Mouse (Mus musculus) intestine, embryonic 15.5 days (tissue): ENCODE measurements around the gene Olfr49. TPM values are rescaled to one million over a fixed set of nuclear protein-coding genes. Genes with fewer than 3 reads are reported as not detected.

Source experiments
- ATAC-seq: fragments of 200-750 bp; cut with Nextera tagmentation; 2 replicates; pipeline ENCODE4 v1.8.0; 2017; ENCODE audit warnings: moderate TSS enrichment, moderate library complexity
- H3K27ac ChIP-seq: fragments of 300-500 bp; sonication (generic); 2 replicates; pipeline ENCODE4 v1.5.1; 2015; ENCODE audit warnings: mild to moderate bottlenecking, inconsistent platforms
- H3K27me3 ChIP-seq: fragments of 300-500 bp; sonication (generic); replicated peaks from 2 replicates; pipeline ENCODE4 v1.6.1; 2015; ENCODE audit warnings: inconsistent platforms
- H3K36me3 ChIP-seq: fragments of 300-500 bp; sonication (generic); 2 replicates; pipeline ENCODE4 v1.6.1; 2015; ENCODE audit warnings: inconsistent platforms
- H3K4me1 ChIP-seq: fragments of 300-500 bp; sonication (generic); replicated peaks from 2 replicates; pipeline ENCODE4 v1.6.1; 2015; ENCODE audit warnings: inconsistent platforms
- H3K4me2 ChIP-seq: fragments of 300-500 bp; sonication (generic); replicated peaks from 2 replicates; pipeline ENCODE4 v1.6.1; 2015; ENCODE audit warnings: mild to moderate bottlenecking, inconsistent platforms
- H3K4me3 ChIP-seq: fragments of 300-500 bp; sonication (generic); replicated peaks from 2 replicates; pipeline ENCODE4 v1.5.1; 2015; ENCODE audit warnings: inconsistent platforms
- H3K9ac ChIP-seq: fragments of 300-500 bp; sonication (generic); 2 replicates; pipeline ENCODE4 v1.6.1; 2015; ENCODE audit warnings: inconsistent platforms
- H3K9me3 ChIP-seq: fragments of 300-500 bp; sonication (generic); 2 replicates; pipeline ENCODE4 v1.6.1; 2016; ENCODE audit warnings: inconsistent platforms
- WGBS: fragments of 180-500 bp; shearing (Covaris S2); methylation state at CpG from one replicate; pipeline ENCODE4 v1.1.7; 2015; 5-methylcytosine and 5-hydroxymethylcytosine counted together
- polyA plus RNA-seq: library from polyadenylated mRNA; unstranded; fragments of >200 nt; fragmentation: Nextera tagmentation; extraction: Ambion mirVana; gene quantifications from 2 replicates; pipeline ENCODE4 v1.2.1, GENCODE M21; 2015

The Olfr49 gene
- polyA plus RNA-seq, result not detected in 2 replicates

DNA sequence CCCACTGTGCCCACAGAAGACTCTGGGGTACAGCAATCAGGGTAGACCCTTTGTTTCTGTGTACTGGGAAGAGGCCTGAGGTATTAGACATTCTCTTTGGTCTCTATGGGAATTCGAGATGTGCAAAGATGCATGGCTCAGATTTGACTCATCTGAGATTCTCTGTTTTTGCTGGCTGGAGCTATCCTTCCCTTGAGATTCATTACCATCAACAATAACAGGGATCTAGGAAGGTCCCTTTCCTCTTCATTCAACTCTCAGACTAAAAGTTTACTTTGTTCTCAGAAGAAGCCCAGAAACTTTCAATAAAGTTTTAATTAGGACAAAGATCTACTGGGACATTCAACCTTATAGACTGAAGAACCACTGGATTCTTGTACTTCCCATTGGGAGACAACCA is at the start of gene Olfr49:
Gene Olfr49 (minus strand): TSS at position 101 of the 400 bp plus-strand sequence.
- H3K27ac ChIP-seq, result no peak within 1 kb of the TSS
- no peak within 1 kb of the TSS for H3K4me2 ChIP-seq
- no peak within 1 kb of the TSS for H3K9ac ChIP-seq
- no peaks in the 10 kb centered on the region for H3K9me3 ChIP-seq
- WGBS, result 89% methylated on average over 1 of the region's 1 CpGs
- ATAC-seq, result no peak
- H3K4me1 ChIP-seq, result no peaks in the 10 kb centered on the region
- H3K27me3 ChIP-seq, result no peaks in the 10 kb centered on the region
- H3K4me3 ChIP-seq, result no peak within 1 kb of the TSS
- no peaks in the 10 kb centered on the region for H3K36me3 ChIP-seq

DNA sequence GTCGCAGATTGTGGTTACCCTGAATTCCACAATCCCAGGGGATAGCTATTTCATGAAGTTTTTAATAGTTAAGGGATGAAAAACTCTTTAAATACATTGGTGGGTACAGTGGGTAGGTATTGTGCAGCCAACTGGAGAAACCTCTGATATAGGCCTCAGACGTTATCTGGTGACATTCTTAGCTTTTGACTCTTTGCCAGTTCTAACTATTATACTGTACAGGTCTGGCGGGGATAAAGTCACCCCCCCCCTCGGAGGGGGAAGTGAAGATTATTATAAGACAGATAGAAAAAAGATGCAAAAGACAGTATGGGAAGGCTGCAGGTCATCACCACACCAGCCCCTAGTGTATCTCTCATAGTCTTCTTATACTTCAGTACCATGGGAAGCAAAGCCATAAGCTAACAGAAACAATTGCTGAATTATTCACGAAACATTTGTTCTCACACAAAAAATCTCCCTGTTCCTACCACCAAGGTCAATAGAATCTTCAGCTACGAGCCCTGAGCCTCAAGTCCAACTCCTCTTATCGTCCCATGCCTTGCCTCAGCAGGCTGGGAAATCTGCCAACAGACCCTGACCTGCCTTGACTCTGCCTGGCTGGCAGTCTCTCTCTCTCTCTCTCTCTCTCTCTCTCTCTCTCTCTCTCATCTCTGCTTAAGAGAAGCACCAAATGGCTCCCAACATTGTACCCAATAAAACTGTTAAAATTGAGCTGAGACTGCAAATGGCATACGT is 48.9 kb upstream of the Olfr49 start:
- no peaks in the 10 kb centered on the region for H3K27me3 ChIP-seq
- H3K9ac ChIP-seq, result no peak overlapping the region
- no peak for ATAC-seq
- H3K9me3 ChIP-seq, result no peaks in the 10 kb centered on the region
- no peak overlapping the region for H3K4me2 ChIP-seq
- WGBS, result 56% methylated on average over 8 of the region's 8 CpGs
- no peak overlapping the region for H3K27ac ChIP-seq
- no peaks in the 10 kb centered on the region for H3K4me1 ChIP-seq
- no peaks in the 10 kb centered on the region for H3K36me3 ChIP-seq
- no peak overlapping the region for H3K4me3 ChIP-seq

DNA sequence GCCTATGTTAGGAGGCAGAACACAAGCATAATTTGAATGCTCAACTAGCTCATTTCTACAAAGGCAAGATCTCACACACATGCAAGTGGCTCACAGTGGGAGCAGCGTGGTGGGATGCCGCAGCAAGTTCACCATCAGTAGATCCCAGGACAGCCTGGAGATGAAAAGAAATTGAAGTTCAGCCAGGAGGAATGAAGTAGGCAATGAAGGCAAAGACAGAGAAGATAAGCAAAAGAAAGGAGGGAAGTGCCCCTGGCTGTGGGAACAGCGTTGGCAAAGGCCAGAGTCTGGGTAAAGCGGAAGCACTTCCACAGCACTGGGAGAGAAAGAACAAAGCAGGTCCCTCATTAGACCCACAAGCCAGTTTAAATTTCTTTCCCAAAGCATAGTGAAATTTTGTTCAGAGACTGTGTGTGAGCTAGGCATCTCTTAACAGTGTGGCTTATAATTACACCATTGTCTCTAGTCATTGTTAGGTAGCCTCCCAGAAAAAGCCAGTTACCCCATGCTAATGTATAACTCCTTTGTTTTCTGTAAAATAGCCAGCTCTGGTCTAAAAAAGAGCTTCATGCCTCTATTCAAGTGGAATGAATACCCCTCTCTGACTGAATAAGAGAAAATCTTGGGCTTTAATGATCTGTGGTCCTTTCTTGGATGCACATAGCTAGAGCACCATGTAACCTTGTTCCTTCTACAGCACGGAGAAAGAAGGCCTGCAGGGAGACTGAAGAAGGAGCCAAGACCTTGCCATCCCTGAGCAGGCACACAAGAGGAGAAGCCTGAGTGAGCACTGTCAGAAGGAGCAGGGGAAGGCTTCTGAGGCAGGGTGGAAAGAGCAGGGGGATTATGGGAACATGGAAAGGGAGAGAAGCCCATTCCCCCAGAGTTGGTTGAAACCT is 47.7 kb upstream of the Olfr49 start:
- ATAC-seq, result no peak
- 76% methylated on average over 5 of the region's 5 CpGs for WGBS
- Histone ChIP-seq H3K4me2 (no peak overlapping the region), H3K4me1 (no peaks in the 10 kb centered on the region), H3K27ac (no peak overlapping the region), H3K9me3 (no peaks in the 10 kb centered on the region), H3K36me3 (no peaks in the 10 kb centered on the region), H3K9ac (no peak overlapping the region), H3K4me3 (no peak overlapping the region), H3K27me3 (no peaks in the 10 kb centered on the region)

DNA sequence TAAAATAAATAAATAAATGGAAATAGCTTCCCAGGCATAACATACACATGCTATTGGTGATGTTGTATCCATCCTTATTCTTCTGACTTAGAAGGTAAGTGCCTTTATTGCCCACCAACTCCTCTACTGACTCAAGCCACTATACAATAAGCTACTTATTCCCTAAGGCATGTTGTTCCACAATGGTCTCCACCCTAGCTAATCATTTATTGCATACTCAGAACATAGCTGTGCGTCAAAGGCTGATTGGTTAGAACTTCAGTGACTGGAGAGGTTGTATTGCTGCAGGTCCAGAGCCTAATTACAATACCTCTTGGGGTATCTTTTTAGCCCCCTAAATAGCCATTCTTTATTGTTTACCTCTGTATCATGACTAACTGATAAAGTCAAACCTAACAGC is 46.4 kb upstream of the Olfr49 start:
- no peak overlapping the region for H3K4me2 ChIP-seq
- ATAC-seq, result no peak; the same call in 1 of the 2 replicates
- no peaks in the 10 kb centered on the region for H3K9me3 ChIP-seq
- H3K4me1 ChIP-seq, result no peaks in the 10 kb centered on the region
- WGBS, result 82% methylated on average over 1 of the region's 1 CpGs
- H3K9ac ChIP-seq, result no peak overlapping the region
- no peaks in the 10 kb centered on the region for H3K36me3 ChIP-seq
- no peak overlapping the region for H3K27ac ChIP-seq
- H3K4me3 ChIP-seq, result no peak overlapping the region
- H3K27me3 ChIP-seq, result no peaks in the 10 kb centered on the region

DNA sequence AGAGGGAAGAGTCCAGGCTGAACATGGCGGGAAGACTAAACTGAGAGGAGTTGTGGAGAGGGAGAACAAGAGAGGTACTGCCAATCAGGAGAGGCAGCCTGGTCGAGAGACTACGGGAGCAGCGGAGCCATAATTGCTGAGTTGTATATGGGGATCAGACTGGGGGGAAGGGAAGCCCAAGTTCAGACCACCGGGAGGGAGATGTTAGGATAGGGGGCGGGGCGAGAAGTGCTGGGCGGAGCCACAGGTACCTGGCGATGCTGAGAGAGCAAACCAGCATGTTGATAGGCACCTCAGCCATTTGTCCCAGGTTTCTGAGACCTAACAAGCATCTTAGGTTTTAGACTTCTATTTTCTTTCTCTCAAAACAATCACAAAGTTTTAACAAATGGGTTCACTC is 44.5 kb upstream of the Olfr49 start:
- no peaks in the 10 kb centered on the region for H3K36me3 ChIP-seq
- H3K4me2 ChIP-seq, result no peak overlapping the region
- H3K27ac ChIP-seq, result no peak overlapping the region
- ATAC-seq, result no peak
- H3K4me3 ChIP-seq, result no peak overlapping the region
- H3K4me1 ChIP-seq, result no peaks in the 10 kb centered on the region
- H3K9me3 ChIP-seq, result no peaks in the 10 kb centered on the region
- no peak overlapping the region for H3K9ac ChIP-seq
- WGBS, result 43% methylated on average over 9 of the region's 9 CpGs
- no peaks in the 10 kb centered on the region for H3K27me3 ChIP-seq

DNA sequence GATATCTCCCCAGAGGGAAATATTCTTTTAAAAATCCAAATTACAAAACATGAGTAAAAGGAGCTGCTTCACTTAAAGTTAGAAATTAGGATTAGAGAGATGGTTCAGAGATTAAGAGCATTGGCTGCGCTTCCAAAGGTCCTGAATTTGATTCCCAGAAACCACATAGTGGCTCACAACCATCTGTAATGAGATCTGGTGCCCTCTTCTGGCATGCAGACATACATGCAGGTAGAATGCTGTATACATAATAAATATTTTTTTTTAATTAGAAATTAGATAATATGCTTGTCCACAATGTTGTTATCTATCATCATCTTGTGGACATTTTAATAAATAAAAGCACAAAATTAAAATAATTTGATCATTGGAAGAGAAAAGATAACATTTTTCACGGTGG is 43.8 kb upstream of the Olfr49 start:
- 83% methylated on average over 2 of the region's 2 CpGs for WGBS
- Histone ChIP-seq H3K27ac (no peak overlapping the region), H3K9me3 (no peaks in the 10 kb centered on the region), H3K36me3 (no peaks in the 10 kb centered on the region), H3K4me1 (no peaks in the 10 kb centered on the region), H3K27me3 (no peaks in the 10 kb centered on the region), H3K9ac (no peak overlapping the region), H3K4me2 (no peak overlapping the region), H3K4me3 (no peak overlapping the region)
- ATAC-seq, result no peak

DNA sequence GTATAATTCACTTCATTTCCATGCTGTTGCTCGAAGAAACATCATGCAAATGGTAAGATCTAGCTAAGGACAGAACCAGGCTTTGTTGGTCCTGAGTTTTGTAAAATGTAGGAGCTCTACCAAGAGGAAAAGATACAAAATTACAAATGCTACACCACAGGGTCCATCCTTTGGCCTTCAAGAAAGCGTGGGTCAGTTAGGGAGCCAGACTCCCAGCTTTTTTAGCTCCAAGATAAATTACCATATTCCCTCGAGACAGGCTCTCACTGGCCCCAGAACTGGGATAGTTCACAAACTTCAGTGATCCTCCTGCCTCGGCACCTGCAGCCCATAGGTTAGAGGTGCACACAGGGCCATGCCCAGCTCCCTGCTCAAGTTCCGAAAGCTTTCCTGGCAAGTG is 39.7 kb upstream of the Olfr49 start:
- ATAC-seq, result no peak
- H3K36me3 ChIP-seq, result no peaks in the 10 kb centered on the region
- 65% methylated on average over 5 of the region's 5 CpGs for WGBS
- H3K9me3 ChIP-seq, result no peaks in the 10 kb centered on the region
- H3K9ac ChIP-seq, result no peak overlapping the region
- no peak overlapping the region for H3K27ac ChIP-seq
- H3K4me2 ChIP-seq, result no peak overlapping the region
- H3K4me3 ChIP-seq, result no peak overlapping the region
- no peaks in the 10 kb centered on the region for H3K27me3 ChIP-seq
- H3K4me1 ChIP-seq, result no peaks in the 10 kb centered on the region

DNA sequence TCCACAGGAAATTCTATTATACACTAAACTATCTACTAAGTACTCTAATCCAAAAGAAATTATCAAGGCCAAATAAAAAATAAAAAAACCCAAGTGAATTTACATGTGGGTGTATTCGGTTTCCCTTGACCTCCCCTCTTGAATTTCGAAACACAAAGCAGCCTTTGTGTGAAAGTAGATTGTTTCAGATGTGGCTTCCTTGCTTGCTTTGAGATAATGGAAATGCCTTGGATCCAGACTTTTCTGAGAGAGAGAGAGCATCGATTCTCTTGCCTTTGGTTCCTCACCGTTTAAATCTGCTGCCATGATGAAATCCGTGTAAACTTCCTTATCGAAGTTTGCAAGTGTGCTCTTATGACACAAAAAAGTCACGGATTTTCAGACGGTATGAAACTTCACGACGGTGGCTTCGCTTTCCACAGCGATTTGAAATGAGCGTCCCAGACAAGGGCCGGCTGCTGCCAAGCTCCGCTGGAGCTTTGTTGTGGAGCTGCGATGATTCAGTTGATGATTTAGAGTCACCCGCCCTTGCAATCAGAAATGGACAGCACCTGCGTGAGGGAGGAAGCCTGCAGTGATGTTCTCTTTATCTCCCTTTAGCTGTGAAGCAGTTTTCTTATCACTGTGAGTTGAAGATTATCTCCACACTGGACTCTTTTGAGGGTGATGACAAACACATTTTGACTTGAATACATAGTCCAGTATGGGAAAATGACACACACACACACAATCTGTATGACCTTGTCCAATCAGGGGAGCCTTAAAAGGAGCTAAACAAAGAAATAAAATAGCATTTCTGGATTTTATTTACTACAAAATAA is 37.0 kb upstream of the Olfr49 start:
- Histone ChIP-seq H3K4me1 (no peaks in the 10 kb centered on the region), H3K4me2 (no peak overlapping the region), H3K36me3 (no peaks in the 10 kb centered on the region), H3K27me3 (no peaks in the 10 kb centered on the region), H3K4me3 (no peak overlapping the region), H3K27ac (no peak overlapping the region), H3K9me3 (no peaks in the 10 kb centered on the region), H3K9ac (no peak overlapping the region)
- WGBS, result 73% methylated on average over 18 of the region's 18 CpGs
- ATAC-seq, result no peak

DNA sequence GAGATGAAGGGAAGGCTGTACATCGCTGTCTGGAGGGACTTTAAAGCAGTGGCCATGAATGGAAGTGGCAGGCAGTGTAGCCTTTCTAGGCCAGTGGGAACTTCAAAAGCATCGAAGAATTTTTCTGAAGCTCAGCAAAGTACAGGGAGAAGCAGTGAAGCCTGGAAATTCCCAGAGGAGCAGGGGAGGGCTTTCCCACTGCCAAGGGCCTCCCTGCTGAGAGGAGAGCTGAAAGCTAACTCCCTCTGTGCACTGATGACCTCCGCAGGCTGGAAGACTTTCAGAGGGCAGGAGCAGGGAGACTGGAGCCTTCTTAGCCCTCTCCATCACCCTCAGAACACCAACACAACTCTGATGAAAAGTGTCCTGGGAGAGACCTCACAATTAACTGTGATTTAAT is 27.0 kb upstream of the Olfr49 start:
- no peak overlapping the region for H3K27ac ChIP-seq
- no peak overlapping the region for H3K4me2 ChIP-seq
- no peaks in the 10 kb centered on the region for H3K4me1 ChIP-seq
- H3K4me3 ChIP-seq, result no peak overlapping the region
- no peaks in the 10 kb centered on the region for H3K9me3 ChIP-seq
- H3K36me3 ChIP-seq, result no peaks in the 10 kb centered on the region
- ATAC-seq, result no peak
- 39% methylated on average over 3 of the region's 3 CpGs for WGBS
- no peak overlapping the region for H3K9ac ChIP-seq
- H3K27me3 ChIP-seq, result no peaks in the 10 kb centered on the region

DNA sequence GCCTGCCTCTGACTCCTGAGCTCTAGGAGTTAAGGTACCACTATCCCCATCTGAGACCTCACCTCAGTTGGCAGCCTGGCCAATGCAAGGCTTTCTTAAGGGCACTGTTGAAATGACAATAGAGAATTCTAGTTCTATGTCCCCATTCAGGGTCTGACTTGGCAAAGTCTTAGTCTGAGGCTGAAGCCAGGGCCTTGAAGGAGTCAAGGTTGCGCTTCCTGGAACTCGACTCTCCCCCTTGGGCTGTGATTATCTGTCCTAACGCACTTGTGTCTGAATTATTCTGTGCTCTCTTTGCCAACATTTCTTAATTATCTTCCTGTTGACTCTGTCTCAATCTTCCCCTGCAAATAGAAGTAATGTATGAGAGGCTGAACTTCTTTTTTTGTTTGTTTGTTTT is 15.9 kb upstream of the Olfr49 start:
- Histone ChIP-seq H3K9ac (no peak overlapping the region), H3K36me3 (no peaks in the 10 kb centered on the region), H3K27me3 (no peaks in the 10 kb centered on the region), H3K9me3 (no peaks in the 10 kb centered on the region), H3K27ac (no peak overlapping the region), H3K4me1 (no peaks in the 10 kb centered on the region), H3K4me3 (no peak overlapping the region), H3K4me2 (no peak overlapping the region)
- no peak for ATAC-seq
- 88% methylated on average over 3 of the region's 3 CpGs for WGBS

DNA sequence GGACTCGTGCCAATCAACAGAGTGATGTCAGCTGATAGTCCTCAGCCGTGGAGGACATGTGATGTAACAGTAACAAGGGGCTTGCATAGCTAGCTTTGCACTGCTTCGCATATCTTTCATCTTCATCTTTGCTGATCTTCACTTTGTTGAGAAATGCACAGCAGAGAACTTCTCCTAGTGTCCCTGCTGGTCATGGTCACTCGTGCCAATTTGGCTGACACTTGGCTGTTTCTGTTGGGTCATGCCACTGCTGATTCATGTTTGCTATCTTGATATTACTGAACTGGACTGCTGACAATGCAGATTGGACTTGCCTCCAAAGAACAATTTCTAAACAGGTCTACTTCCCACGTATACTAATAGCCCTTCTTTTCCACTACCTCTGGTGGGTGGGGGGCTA is 15.4 kb upstream of the Olfr49 start:
- no peaks in the 10 kb centered on the region for H3K9me3 ChIP-seq
- H3K9ac ChIP-seq, result no peak overlapping the region
- no peaks in the 10 kb centered on the region for H3K36me3 ChIP-seq
- H3K4me1 ChIP-seq, result no peaks in the 10 kb centered on the region
- H3K27me3 ChIP-seq, result no peaks in the 10 kb centered on the region
- H3K27ac ChIP-seq, result no peak overlapping the region
- no peak for ATAC-seq
- H3K4me2 ChIP-seq, result no peak overlapping the region
- WGBS, result 82% methylated on average over 5 of the region's 5 CpGs
- H3K4me3 ChIP-seq, result no peak overlapping the region

DNA sequence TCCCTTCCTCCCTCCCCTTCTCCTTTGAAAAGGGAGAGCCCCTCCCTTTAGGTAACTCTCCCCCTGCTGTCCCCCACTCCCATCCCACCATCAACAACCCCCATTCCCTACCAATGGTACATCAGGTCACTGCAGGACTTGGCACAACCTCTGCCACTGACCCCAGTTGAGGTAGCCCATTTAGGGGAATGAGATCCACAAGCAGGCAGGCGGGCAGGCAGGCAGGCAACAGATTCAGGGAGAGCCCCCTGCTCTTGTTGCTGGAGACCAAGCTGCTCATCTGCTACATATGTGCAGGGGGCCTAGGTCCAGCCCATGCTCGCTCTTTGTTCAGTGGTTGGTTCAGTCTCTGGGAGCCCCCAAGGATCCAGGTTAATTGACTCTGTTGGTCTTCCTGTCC is 8.3 kb downstream of the Olfr49 start:
- Histone ChIP-seq H3K9me3 (no peaks in the 10 kb centered on the region), H3K4me1 (no peaks in the 10 kb centered on the region), H3K27ac (no peak overlapping the region), H3K36me3 (no peaks in the 10 kb centered on the region), H3K27me3 (no peaks in the 10 kb centered on the region), H3K9ac (no peak overlapping the region), H3K4me3 (no peak overlapping the region), H3K4me2 (no peak overlapping the region)
- no peak for ATAC-seq
- WGBS, result 85% methylated on average over 2 of the region's 2 CpGs
